Mouse (Mus musculus) cortical plate, adult 2 months (tissue): ENCODE measurements around the gene Smyd2. TPM values are rescaled to one million over a fixed set of nuclear protein-coding genes. Genes with fewer than 3 reads are reported as not detected.

ENCODE experiments used
- H3K27ac ChIP-seq: fragments of 200-500 bp; 2 replicates; pipeline ENCODE4 v1.5.1; 2012; ENCODE audit warnings: low read length, control low read depth, inconsistent platforms; ENCODE audit not compliant: insufficient read depth
- H3K4me1 ChIP-seq: fragments of 200-500 bp; 2 replicates; pipeline ENCODE4 v1.6.1; 2011; ENCODE audit warnings: low read length; ENCODE audit not compliant: control insufficient read depth, insufficient read depth
- H3K4me3 ChIP-seq: fragments of 200-500 bp; 2 replicates; pipeline ENCODE4 v1.5.1; 2011; ENCODE audit warnings: mild to moderate bottlenecking, low read length, control low read depth; ENCODE audit not compliant: insufficient read depth
- CTCF ChIP-seq: fragments of 200-500 bp; IDR thresholded peaks from 2 replicates; pipeline ENCODE4 v1.5.1; 2011; ENCODE audit warnings: mild to moderate bottlenecking, control low read depth, low read length; ENCODE audit not compliant: insufficient read depth; ENCODE audit errors: extremely low read depth
- POLR2A ChIP-seq: fragments of 200-500 bp; IDR thresholded peaks from 2 replicates; pipeline ENCODE4 v1.6.1; 2011; ENCODE audit warnings: mild to moderate bottlenecking, low read length, control low read depth; ENCODE audit not compliant: insufficient read depth; ENCODE audit errors: extremely low read depth
- polyA plus RNA-seq: library from polyadenylated mRNA; depleted of rRNA; stranded (reverse); fragments of >200 nt; gene quantifications from 2 replicates; pipeline ENCODE4 v1.2.3, GENCODE M21; 2012

Gene Smyd2
- polyA plus RNA-seq, 1 experiment = 126 TPM

DNA sequence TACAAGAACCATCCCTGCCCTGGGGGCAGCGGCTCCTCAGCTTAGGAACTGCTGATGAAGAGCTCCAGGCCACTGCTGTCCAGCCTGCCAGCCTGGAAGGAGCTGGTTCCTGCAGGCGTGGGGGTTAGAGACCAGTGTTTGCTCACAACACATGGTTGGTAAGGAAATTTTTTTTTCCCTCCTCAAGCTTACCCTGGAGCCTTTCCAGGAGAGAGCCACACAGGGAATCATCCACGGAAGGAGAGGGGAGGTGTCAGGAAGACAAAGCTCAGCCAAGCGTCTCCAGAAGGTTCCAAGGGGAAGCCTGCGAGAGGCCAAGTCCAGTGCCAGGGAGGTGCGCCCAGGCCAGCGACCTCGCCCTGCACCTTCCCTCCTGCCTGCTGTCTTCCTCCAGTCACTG, 42.2 kb downstream of the Smyd2 start:
- H3K27ac ChIP-seq = no peak overlapping the region
- H3K4me3 ChIP-seq = no peak overlapping the region
- peaks cover 3% of the 10 kb centered on the region; the same call in 1 of the 2 replicates for H3K4me1 ChIP-seq
- TF ChIP-seq CTCF (no peak), POLR2A (no peak)

DNA sequence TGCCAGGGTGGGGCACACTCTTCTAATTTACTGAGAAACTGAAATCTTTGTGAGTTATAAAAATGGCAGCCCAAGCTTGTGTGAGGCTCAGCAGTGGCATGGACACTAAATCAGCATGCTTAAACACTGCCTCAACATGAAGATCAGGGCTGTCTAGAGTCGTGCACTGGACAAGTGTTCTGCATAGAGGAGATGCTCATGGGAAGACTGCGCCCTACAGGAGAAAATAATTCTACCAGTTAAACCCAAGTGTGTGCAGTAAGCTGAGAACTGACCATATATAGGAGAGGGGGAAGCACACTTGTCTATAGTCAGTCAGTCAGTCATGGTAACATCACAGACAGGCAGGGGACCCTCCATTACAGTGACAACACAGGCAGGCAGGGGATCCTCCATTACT, 43.0 kb downstream of the Smyd2 start:
- TF ChIP-seq CTCF = peak; percentile 17; the same call in 1 of the 2 replicates
- no peak for TF ChIP-seq POLR2A
- Histone ChIP-seq H3K27ac (no peak overlapping the region), H3K4me3 (no peak overlapping the region), H3K4me1 (peaks cover 3% of the 10 kb centered on the region; the same call in 1 of the 2 replicates)

- no peak for TF ChIP-seq CTCF
- no peak for TF ChIP-seq POLR2A
- 0 out of 2 replicates have a peak, but pooled peaks cover 1% of the 10 kb centered on the region for H3K4me1 ChIP-seq
- H3K4me3 ChIP-seq = no peak overlapping the region
- H3K27ac ChIP-seq = no peak overlapping the region
Measured at GRCm38 (mm10) chr1:189876162-189876561, 46.0 kb downstream of the Smyd2 start.

DNA sequence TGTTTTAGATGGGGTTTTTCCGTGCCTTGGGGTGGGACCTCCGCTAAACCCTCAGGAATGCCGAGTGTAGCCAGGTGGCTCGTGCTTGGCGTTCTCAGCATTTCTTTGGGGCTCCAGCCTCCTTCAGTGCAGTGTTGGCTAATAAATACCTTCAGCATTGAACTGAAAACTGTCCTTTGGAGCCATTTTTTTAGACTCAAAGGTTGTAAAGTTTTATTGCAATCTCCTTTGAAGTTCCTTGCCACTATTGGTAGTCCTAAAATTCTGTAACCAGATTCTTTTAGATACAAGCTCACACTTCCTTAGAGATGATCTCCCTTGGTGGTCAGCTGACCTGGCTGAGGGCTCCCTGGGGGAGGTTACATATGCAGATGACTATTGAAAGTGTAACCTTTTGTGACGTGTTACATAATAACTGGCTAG, 46.7 kb downstream of the Smyd2 start:
- Histone ChIP-seq H3K4me3 (no peak overlapping the region), H3K4me1 (0 out of 2 replicates have a peak, but pooled peaks cover under 1% of the 10 kb centered on the region), H3K27ac (no peak overlapping the region)
- TF ChIP-seq POLR2A = no peak
- TF ChIP-seq CTCF = no peak

GRCm38 (mm10) chr1:189873591-189873990, 48.6 kb downstream of the Smyd2 start:
- no peak overlapping the region for H3K27ac ChIP-seq
- H3K4me3 ChIP-seq = no peak overlapping the region
- TF ChIP-seq POLR2A = no peak
- TF ChIP-seq CTCF = no peak
- no peaks in the 10 kb centered on the region for H3K4me1 ChIP-seq

GRCm38 (mm10) chr1:189872050-189872449, 50.1 kb downstream of the Smyd2 start:
- no peak overlapping the region for H3K27ac ChIP-seq
- no peak for TF ChIP-seq CTCF
- TF ChIP-seq POLR2A = no peak
- H3K4me3 ChIP-seq = no peak overlapping the region
- no peaks in the 10 kb centered on the region for H3K4me1 ChIP-seq

- Histone ChIP-seq H3K27ac (no peak overlapping the region), H3K4me3 (no peak overlapping the region), H3K4me1 (no peaks in the 10 kb centered on the region)
- TF ChIP-seq CTCF = no peak
- TF ChIP-seq POLR2A = no peak
Measured at GRCm38 (mm10) chr1:189871625-189872024, 50.5 kb downstream of the Smyd2 start.

- Histone ChIP-seq H3K27ac (no peak overlapping the region), H3K4me1 (no peaks in the 10 kb centered on the region), H3K4me3 (no peak overlapping the region)
- TF ChIP-seq POLR2A = no peak
- TF ChIP-seq CTCF = 0 out of 2 replicates have a peak, but pooled peaks have one; percentile 2
Measured at GRCm38 (mm10) chr1:189870539-189870938, 51.6 kb downstream of the Smyd2 start.

GRCm38 (mm10) chr1:189869651-189870270, 52.4 kb downstream of the Smyd2 start:
- Histone ChIP-seq H3K4me3 (no peak overlapping the region), H3K4me1 (no peaks in the 10 kb centered on the region), H3K27ac (no peak overlapping the region)
- TF ChIP-seq POLR2A (no peak), CTCF (no peak)

GRCm38 (mm10) chr1:189868036-189868435, 54.1 kb downstream of the Smyd2 start:
- no peak for TF ChIP-seq CTCF
- no peak for TF ChIP-seq POLR2A
- Histone ChIP-seq H3K4me1 (no peaks in the 10 kb centered on the region), H3K4me3 (no peak overlapping the region), H3K27ac (no peak overlapping the region)

DNA sequence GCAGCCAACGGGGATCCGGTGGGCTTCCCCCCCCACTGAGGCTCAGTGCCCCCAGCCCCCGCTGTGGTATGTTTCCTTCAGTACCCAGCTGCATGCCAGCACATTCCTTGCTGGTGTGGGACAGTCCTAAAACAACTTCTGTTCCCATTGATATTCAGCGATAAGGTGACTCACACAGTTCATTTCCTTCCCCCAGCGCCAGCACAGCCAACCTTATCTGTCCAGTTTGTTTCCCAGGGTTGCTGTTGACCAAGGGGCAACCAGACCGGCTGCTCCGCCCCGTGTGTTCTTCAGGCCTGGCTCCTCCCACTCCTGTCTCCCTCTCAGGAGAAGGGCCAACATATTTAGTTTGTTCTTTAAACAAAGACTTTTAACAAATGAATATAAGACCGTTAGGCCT, 54.7 kb downstream of the Smyd2 start:
- Histone ChIP-seq H3K4me3 (no peak overlapping the region), H3K4me1 (no peaks in the 10 kb centered on the region), H3K27ac (no peak overlapping the region)
- no peak for TF ChIP-seq POLR2A
- no peak for TF ChIP-seq CTCF

- no peak for TF ChIP-seq POLR2A
- TF ChIP-seq CTCF = no peak
- no peaks in the 10 kb centered on the region for H3K4me1 ChIP-seq
- no peak overlapping the region for H3K4me3 ChIP-seq
- no peak overlapping the region for H3K27ac ChIP-seq
Measured at GRCm38 (mm10) chr1:189867034-189867433, 55.1 kb downstream of the Smyd2 start.
